Mouse (Mus musculus) lung, embryonic 15.5 days (tissue): ENCODE measurements at regions not wholly inside any gene's neighbourhood (a gene's known extent, or its start where the extent isn't known, plus 50 kb on each side); places are given as distances from the start of the nearest gene placed in this dataset.

Source experiments
- ATAC-seq: fragments of 200-750 bp; cut with Nextera tagmentation; 2 replicates; pipeline ENCODE4 v1.8.0; 2017; ENCODE audit warnings: moderate number of reproducible peaks, borderline replicate concordance; ENCODE audit not compliant: low FRiP score, low TSS enrichment; ENCODE audit errors: extremely low read depth
- H3K27ac ChIP-seq: fragments of 300-500 bp; sonication (generic); 2 replicates; pipeline ENCODE4 v1.5.1; 2015; ENCODE audit warnings: moderate library complexity, mild to moderate bottlenecking, inconsistent platforms
- H3K27me3 ChIP-seq: fragments of 300-500 bp; sonication (generic); 2 replicates; pipeline ENCODE4 v1.6.1; 2015; ENCODE audit warnings: inconsistent platforms
- H3K36me3 ChIP-seq: fragments of 300-500 bp; sonication (generic); 2 replicates; pipeline ENCODE4 v1.6.1; 2015; ENCODE audit warnings: inconsistent platforms
- H3K4me1 ChIP-seq: fragments of 300-500 bp; sonication (generic); 2 replicates; pipeline ENCODE4 v1.6.1; 2015; ENCODE audit warnings: inconsistent platforms
- H3K4me2 ChIP-seq: fragments of 300-500 bp; sonication (generic); 2 replicates; pipeline ENCODE4 v1.6.1; 2015; ENCODE audit warnings: inconsistent platforms, mild to moderate bottlenecking, moderate library complexity
- H3K4me3 ChIP-seq: fragments of 300-500 bp; sonication (generic); 2 replicates; pipeline ENCODE4 v1.5.1; 2015; ENCODE audit warnings: mild to moderate bottlenecking, inconsistent platforms
- H3K9ac ChIP-seq: fragments of 300-500 bp; sonication (generic); 2 replicates; pipeline ENCODE4 v1.6.1; 2015; ENCODE audit warnings: inconsistent platforms
- H3K9me3 ChIP-seq: fragments of 300-500 bp; sonication (generic); 2 replicates; pipeline ENCODE4 v1.6.1; 2016; ENCODE audit warnings: inconsistent platforms
- WGBS: fragments of 180-500 bp; shearing (Covaris S2); methylation state at CpG from one replicate; pipeline ENCODE4 v1.1.7; 2015; 5-methylcytosine and 5-hydroxymethylcytosine counted together

DNA sequence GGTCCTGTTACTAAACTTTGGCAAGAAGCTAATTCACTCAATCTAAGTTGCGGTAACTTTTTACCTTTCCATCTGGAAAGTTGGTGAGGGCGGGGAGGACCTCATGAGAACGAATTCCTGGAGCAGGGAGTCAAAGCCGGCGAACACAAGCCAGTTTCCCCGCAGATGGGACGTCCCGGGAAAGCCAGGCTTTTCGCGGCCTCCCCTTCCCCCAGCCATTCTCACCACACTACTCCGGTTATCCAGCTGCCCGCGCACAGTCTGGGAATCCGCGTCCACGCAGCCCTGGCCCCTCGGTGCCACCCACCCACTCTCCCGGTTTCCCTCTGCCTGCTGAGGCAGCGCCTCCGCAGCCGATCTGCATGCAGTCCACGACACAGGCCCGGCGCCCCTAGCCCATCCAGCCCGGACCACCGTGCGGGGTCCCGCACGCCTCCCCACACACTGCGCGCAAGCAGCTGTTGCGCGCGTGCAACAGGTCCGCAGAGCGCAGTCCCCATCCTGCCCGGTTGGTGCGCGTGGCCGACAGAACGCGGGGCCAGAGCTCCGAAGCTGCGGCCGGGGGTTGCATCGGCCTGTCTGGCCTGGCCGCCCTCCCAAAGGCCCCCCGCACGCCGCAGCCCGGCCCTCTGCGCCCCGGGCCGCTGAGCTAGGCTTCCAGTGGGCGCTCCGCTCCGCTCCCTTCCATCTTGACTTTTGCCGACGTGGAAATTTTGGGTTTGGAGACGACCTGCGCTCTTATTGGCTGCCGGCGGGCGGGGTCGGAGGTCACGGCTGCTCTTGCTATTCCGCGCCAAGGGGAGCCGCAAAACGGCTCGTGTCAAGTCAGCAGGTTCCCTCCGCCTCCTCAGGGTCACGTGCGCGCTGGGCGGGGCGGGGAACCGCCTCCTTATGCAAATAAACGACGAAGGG is 162.0 kb upstream of the Nfe2l3 start:
- Histone ChIP-seq H3K36me3 (no peaks in the 10 kb centered on the region), H3K9me3 (no peaks in the 10 kb centered on the region), H3K9ac (peak overlapping the region; percentile 81), H3K27ac (peak overlapping the region; percentile 72), H3K27me3 (no peaks in the 10 kb centered on the region), H3K4me1 (peaks cover 16% of the 10 kb centered on the region), H3K4me2 (peak overlapping the region; percentile 94), H3K4me3 (peak overlapping the region; percentile 75)
- ATAC-seq, result peak; percentile 92
- under 1% methylated on average over 80 of the region's 80 CpGs for WGBS

- WGBS, result 3% methylated on average over 17 of the region's 17 CpGs
- Histone ChIP-seq H3K9me3 (no peaks in the 10 kb centered on the region), H3K4me3 (peak overlapping the region; percentile 75), H3K27me3 (no peaks in the 10 kb centered on the region), H3K36me3 (no peaks in the 10 kb centered on the region), H3K27ac (peak overlapping the region; percentile 48), H3K4me1 (peaks cover 16% of the 10 kb centered on the region), H3K4me2 (peak overlapping the region; percentile 94), H3K9ac (no peak overlapping the region; the same call in 1 of the 2 replicates)
- peak; percentile 86 for ATAC-seq
Measured at GRCm38 (mm10) chr6:51271128-51271480, 161.4 kb upstream of the Nfe2l3 start.

- H3K9ac ChIP-seq, result no peak overlapping the region
- H3K27ac ChIP-seq, result no peak overlapping the region
- no peaks in the 10 kb centered on the region for H3K27me3 ChIP-seq
- no peaks in the 10 kb centered on the region for H3K9me3 ChIP-seq
- no peak overlapping the region for H3K4me2 ChIP-seq
- WGBS, result 75% methylated on average over 19 of the region's 19 CpGs
- peaks cover 16% of the 10 kb centered on the region for H3K4me1 ChIP-seq
- H3K4me3 ChIP-seq, result no peak overlapping the region
- no peaks in the 10 kb centered on the region for H3K36me3 ChIP-seq
- ATAC-seq, result no peak
Measured at GRCm38 (mm10) chr6:51272136-51272736, 160.2 kb upstream of the Nfe2l3 start.

DNA sequence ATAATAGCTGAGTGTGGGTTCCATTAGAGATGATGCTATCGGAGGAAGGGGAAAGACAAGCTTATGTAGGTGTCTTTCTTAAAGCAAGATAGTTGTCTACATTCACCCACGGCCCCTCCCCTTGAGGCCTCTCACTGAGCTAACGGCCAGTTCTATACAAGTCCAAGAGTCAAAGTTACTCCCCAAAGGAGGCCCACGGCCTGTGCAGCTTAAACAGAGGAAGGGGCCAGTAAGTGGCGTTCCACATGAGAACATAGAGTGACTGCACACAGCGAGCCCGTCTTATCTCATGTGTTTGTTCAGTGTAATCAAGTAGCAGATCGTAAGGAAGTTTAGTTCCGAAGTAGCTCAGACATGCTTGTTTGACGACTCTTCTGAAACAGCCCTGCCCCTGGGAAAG is 153.0 kb upstream of the Nfe2l3 start:
- H3K9ac ChIP-seq, result no peak overlapping the region
- no peak overlapping the region for H3K4me3 ChIP-seq
- no peaks in the 10 kb centered on the region for H3K27me3 ChIP-seq
- H3K9me3 ChIP-seq, result no peaks in the 10 kb centered on the region
- 37% methylated on average over 10 of the region's 10 CpGs for WGBS
- ATAC-seq, result no peak
- H3K4me2 ChIP-seq, result no peak overlapping the region
- no peaks in the 10 kb centered on the region for H3K36me3 ChIP-seq
- H3K27ac ChIP-seq, result no peak overlapping the region
- peaks cover 18% of the 10 kb centered on the region for H3K4me1 ChIP-seq

DNA sequence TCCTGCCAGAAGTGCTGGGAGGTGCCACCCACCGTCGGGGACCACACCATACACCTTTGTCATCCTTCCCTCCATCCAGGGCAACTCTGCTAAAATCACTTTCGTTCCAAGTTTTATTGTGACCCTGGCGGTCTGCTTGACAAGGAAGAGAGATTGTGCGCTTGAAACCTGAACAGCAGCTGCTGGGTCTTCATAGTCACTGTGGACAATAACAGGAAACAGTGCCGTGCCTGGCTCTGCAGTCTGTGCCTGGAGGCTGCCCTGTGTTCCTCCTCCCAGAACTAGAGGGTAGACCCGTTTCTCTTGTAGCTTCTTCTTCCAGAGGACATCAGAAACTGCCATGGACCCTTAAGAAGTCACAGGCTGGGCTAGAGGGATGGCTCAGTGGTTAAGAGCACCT is 152.2 kb upstream of the Nfe2l3 start:
- H3K36me3 ChIP-seq, result no peaks in the 10 kb centered on the region
- 61% methylated on average over 7 of the region's 7 CpGs for WGBS
- no peaks in the 10 kb centered on the region for H3K27me3 ChIP-seq
- H3K27ac ChIP-seq, result no peak overlapping the region
- H3K9ac ChIP-seq, result no peak overlapping the region
- no peak overlapping the region for H3K4me3 ChIP-seq
- peaks cover 23% of the 10 kb centered on the region for H3K4me1 ChIP-seq
- no peaks in the 10 kb centered on the region for H3K9me3 ChIP-seq
- ATAC-seq, result no peak
- no peak overlapping the region for H3K4me2 ChIP-seq

DNA sequence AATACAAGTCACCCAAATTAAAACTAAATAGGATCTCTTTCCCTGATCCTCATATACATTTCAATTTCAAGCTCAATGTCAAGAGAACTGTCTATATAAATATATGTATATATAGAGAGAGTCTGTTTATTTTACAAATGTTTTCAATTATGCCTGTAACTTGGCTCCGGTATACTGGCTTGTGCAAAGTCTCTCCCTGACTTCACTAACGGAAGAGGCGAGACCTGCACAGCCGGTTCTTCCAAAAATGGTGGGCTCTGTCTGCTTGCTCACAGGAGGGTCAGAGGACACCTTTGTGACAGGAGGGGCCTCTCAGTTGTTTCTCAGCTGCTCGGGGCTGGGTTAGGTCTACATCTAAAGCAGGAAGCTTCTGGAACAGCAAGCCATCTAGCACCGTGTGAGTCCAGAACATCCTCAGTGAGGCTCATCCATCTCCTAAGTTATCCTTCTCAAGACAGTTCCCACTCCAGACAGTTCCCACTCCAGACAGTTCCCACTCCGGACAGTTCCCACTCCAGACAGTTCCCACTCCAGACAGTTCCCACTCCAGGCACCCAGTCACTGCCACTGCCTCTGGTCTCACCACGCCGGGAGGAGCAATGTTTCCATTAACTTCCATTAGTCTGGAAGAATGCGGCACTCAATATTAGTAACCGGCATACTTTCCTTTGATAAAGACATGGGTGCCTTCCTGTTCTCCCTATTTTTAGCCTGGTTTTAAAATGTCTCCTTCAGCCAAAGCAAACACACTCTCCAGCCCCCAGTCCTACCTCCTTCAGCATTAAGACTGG is 148.4 kb upstream of the Nfe2l3 start:
- peak; percentile 13; the same call in 1 of the 2 replicates for ATAC-seq
- H3K4me3 ChIP-seq, result no peak overlapping the region
- no peaks in the 10 kb centered on the region for H3K27me3 ChIP-seq
- H3K9ac ChIP-seq, result no peak overlapping the region
- H3K9me3 ChIP-seq, result no peaks in the 10 kb centered on the region
- H3K4me1 ChIP-seq, result peaks cover 26% of the 10 kb centered on the region
- peak overlapping the region; percentile 12; the same call in 1 of the 2 replicates for H3K4me2 ChIP-seq
- H3K27ac ChIP-seq, result 0 out of 2 replicates have a peak overlapping the region, but pooled peaks have one; percentile 22
- H3K36me3 ChIP-seq, result no peaks in the 10 kb centered on the region
- WGBS, result 29% methylated on average over 11 of the region's 11 CpGs

GRCm38 (mm10) chr6:51284881-51285280 is 147.6 kb upstream of the Nfe2l3 start:
- peaks cover 20% of the 10 kb centered on the region for H3K4me1 ChIP-seq
- H3K27me3 ChIP-seq, result no peaks in the 10 kb centered on the region
- H3K27ac ChIP-seq, result no peak overlapping the region
- no peaks in the 10 kb centered on the region for H3K36me3 ChIP-seq
- WGBS, result 62% methylated on average over 9 of the region's 9 CpGs
- H3K4me2 ChIP-seq, result 0 out of 2 replicates have a peak overlapping the region, but pooled peaks have one; percentile 12
- no peak overlapping the region for H3K4me3 ChIP-seq
- no peak overlapping the region for H3K9ac ChIP-seq
- no peaks in the 10 kb centered on the region for H3K9me3 ChIP-seq
- ATAC-seq, result 0 out of 2 replicates have a peak, but pooled peaks have one; percentile 5

DNA sequence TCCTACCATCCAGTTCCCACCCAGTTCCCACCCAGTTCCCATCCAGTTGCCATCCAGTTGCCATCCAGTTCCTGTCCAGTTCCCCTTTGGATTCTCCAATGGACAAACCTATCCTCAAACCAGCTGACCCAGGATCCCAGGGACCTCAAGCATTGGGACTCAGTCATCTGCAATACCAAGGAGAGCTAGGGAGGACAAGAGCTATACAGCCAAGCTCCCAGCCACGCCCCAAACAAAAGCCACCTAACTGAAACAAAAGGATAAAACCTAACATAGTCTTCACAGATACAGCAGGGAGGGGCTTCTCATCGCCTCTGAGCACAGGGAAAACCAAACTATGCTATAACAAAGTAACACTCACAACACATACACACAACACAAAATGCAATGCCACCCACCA is 145.6 kb upstream of the Nfe2l3 start:
- Histone ChIP-seq H3K9ac (no peak overlapping the region), H3K27ac (no peak overlapping the region), H3K9me3 (no peaks in the 10 kb centered on the region), H3K4me1 (peaks cover 13% of the 10 kb centered on the region), H3K4me3 (no peak overlapping the region), H3K4me2 (no peak overlapping the region), H3K27me3 (no peaks in the 10 kb centered on the region), H3K36me3 (no peaks in the 10 kb centered on the region)
- ATAC-seq, result no peak
- WGBS, result 81% methylated on average over 2 of the region's 2 CpGs

- Histone ChIP-seq H3K4me1 (peaks cover 13% of the 10 kb centered on the region), H3K36me3 (no peaks in the 10 kb centered on the region), H3K27ac (no peak overlapping the region), H3K9me3 (no peaks in the 10 kb centered on the region), H3K27me3 (no peaks in the 10 kb centered on the region), H3K4me3 (no peak overlapping the region), H3K4me2 (no peak overlapping the region), H3K9ac (no peak overlapping the region)
- 45% methylated on average over 2 of the region's 2 CpGs for WGBS
- ATAC-seq, result no peak
Measured at GRCm38 (mm10) chr6:51287383-51287782, 145.1 kb upstream of the Nfe2l3 start.

DNA sequence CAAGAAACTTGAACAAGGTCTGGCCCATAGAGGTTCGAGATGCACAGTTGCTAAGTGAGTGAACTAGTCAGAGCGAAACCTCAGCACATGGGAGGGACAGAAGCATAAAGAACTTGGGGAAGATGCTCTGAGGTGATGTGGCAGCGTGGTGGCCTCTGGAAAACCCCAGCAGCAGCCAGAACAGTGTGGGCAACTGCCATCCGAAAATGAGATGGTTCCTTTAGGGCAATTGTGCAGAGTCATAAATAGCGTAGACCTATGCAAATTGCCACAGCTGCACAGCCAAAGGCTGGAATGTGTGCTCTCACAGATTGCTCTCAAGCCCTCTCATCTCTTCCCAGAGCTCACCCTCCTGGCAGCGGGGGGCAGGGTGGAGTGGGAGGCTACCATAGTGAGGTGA is 144.7 kb upstream of the Nfe2l3 start:
- Histone ChIP-seq H3K4me2 (no peak overlapping the region), H3K36me3 (no peaks in the 10 kb centered on the region), H3K27ac (no peak overlapping the region), H3K27me3 (no peaks in the 10 kb centered on the region), H3K4me1 (peaks cover 13% of the 10 kb centered on the region), H3K4me3 (no peak overlapping the region), H3K9ac (no peak overlapping the region), H3K9me3 (no peaks in the 10 kb centered on the region)
- WGBS, result 51% methylated on average over 6 of the region's 6 CpGs
- ATAC-seq, result no peak

- ATAC-seq, result no peak
- Histone ChIP-seq H3K4me3 (no peak overlapping the region), H3K4me1 (peaks cover 13% of the 10 kb centered on the region), H3K4me2 (no peak overlapping the region), H3K36me3 (no peaks in the 10 kb centered on the region), H3K9me3 (no peaks in the 10 kb centered on the region), H3K27me3 (no peaks in the 10 kb centered on the region), H3K27ac (no peak overlapping the region), H3K9ac (no peak overlapping the region)
- 60% methylated on average over 7 of the region's 7 CpGs for WGBS
Measured at GRCm38 (mm10) chr6:51288306-51289066, 144.0 kb upstream of the Nfe2l3 start.
